Mouse (Mus musculus) CH12.LX (cell line): ENCODE measurements around the gene Eml6. TPM values are rescaled to one million over a fixed set of nuclear protein-coding genes. Genes with fewer than 3 reads are reported as not detected.

ENCODE experiments used
- DNase-seq: peaks from one replicate; pipeline ENCODE4 v3.0.0-alpha.2; 2013; ENCODE audit errors: extremely low read depth
- H3K27ac ChIP-seq: 2 replicates; pipeline ENCODE4 v1.5.1; 2012; ENCODE audit warnings: low read depth, mild to moderate bottlenecking, control low read depth, moderate library complexity; ENCODE audit not compliant: insufficient read depth
- H3K27me3 ChIP-seq: replicated peaks from 2 replicates; pipeline ENCODE3; 2012; ENCODE audit warnings: inconsistent platforms
- H3K36me3 ChIP-seq, 2 experiments: replicated peaks in 1 of 2; 2 replicates each; pipeline versions ENCODE3 to v1.6.1; 2012; ENCODE audit warnings: inconsistent platforms in 1 of 2, low read length in 1 of 2, mild to moderate bottlenecking in 1 of 2, mixed read lengths in 1 of 2, moderate library complexity in 1 of 2; ENCODE audit not compliant: control insufficient read depth in 1 of 2, insufficient read depth in 1 of 2
- H3K4me1 ChIP-seq, 2 experiments: 2 replicates each; pipeline ENCODE4 v1.6.1; 2012; ENCODE audit warnings: inconsistent platforms in 1 of 2, moderate library complexity in 1 of 2; ENCODE audit not compliant: insufficient read depth in 2 of 2, control insufficient read depth in 1 of 2
- H3K4me2 ChIP-seq: 2 replicates; pipeline ENCODE4 v1.6.1; 2012; ENCODE audit warnings: low read depth, mild to moderate bottlenecking, control low read depth; ENCODE audit not compliant: poor library complexity, insufficient read depth, severe bottlenecking
- H3K4me3 ChIP-seq, 3 experiments: fragments of 150-350 bp in 1 of 3; sonication (generic) in 1 of 3; replicated peaks in 1 of 3; 2 replicates each; pipeline versions ENCODE3 to v1.5.1; 2011 to 2012; ENCODE audit warnings: low read depth in 2 of 3, low read length in 2 of 3, mild to moderate bottlenecking in 2 of 3, moderate library complexity in 2 of 3, control low read depth in 1 of 3, improper control_type of control experiment in 1 of 3, inconsistent platforms in 1 of 3, mixed read lengths in 1 of 3; ENCODE audit not compliant: poor library complexity in 1 of 3
- H3K79me2 ChIP-seq: replicated peaks from 2 replicates; pipeline ENCODE4 v1.6.1; 2012; ENCODE audit warnings: mild to moderate bottlenecking, moderate library complexity; ENCODE audit not compliant: control insufficient read depth, poor library complexity, insufficient read depth, severe bottlenecking; ENCODE audit errors: extremely low read depth
- H3K9ac ChIP-seq: 2 replicates; pipeline ENCODE4 v1.6.1; 2012; ENCODE audit warnings: low read depth, mild to moderate bottlenecking, control low read depth, moderate library complexity; ENCODE audit not compliant: insufficient read depth
- H3K9me3 ChIP-seq: replicated peaks from 2 replicates; pipeline ENCODE3; 2012; ENCODE audit warnings: low read length, inconsistent platforms, mixed read lengths
- BHLHE40 ChIP-seq: IDR thresholded peaks from 2 replicates; pipeline ENCODE4 v1.6.1; 2011; ENCODE audit warnings: mild to moderate bottlenecking, low read depth, low read length, improper control_type of control experiment
- CHD2 ChIP-seq: IDR thresholded peaks from 2 replicates; pipeline ENCODE4 v1.6.1; 2011; ENCODE audit warnings: low read length, improper control_type of control experiment
- E2F4 ChIP-seq: IDR thresholded peaks from 2 replicates; pipeline ENCODE4 v1.6.1; 2011; ENCODE audit warnings: low read depth, low read length, improper control_type of control experiment; ENCODE audit not compliant: insufficient replicate concordance
- ELF1 ChIP-seq: IDR thresholded peaks from 2 replicates; pipeline ENCODE4 v1.6.1; 2014; ENCODE audit warnings: low read depth, mild to moderate bottlenecking, inconsistent platforms, low read length, improper control_type of control experiment
- EP300 ChIP-seq: IDR thresholded peaks from 2 replicates; pipeline ENCODE4 v1.6.1; 2011; ENCODE audit warnings: low read length, improper control_type of control experiment
- GABPA ChIP-seq: IDR thresholded peaks from 2 replicates; pipeline ENCODE4 v1.6.1; 2012; ENCODE audit warnings: low read depth, low read length, improper control_type of control experiment, inconsistent platforms; ENCODE audit not compliant: insufficient replicate concordance
- KAT2A ChIP-seq: IDR thresholded peaks from 2 replicates; pipeline ENCODE4 v1.6.1; 2012; ENCODE audit warnings: low read length, improper control_type of control experiment, inconsistent platforms; ENCODE audit not compliant: insufficient replicate concordance
- MAX ChIP-seq: IDR thresholded peaks from 2 replicates; pipeline ENCODE4 v1.6.1; 2011; ENCODE audit warnings: low read length, improper control_type of control experiment
- MXI1 ChIP-seq: IDR thresholded peaks from 2 replicates; pipeline ENCODE4 v1.6.1; 2011; ENCODE audit warnings: mild to moderate bottlenecking, low read depth, low read length, improper control_type of control experiment
- NELFE ChIP-seq: IDR thresholded peaks from 2 replicates; pipeline ENCODE4 v1.6.1; 2011; ENCODE audit warnings: low read depth, low read length, improper control_type of control experiment
- NRF1 ChIP-seq: IDR thresholded peaks from 2 replicates; pipeline ENCODE4 v1.6.1; 2014; ENCODE audit warnings: low read depth, mild to moderate bottlenecking, inconsistent platforms, low read length, improper control_type of control experiment, moderate library complexity
- POLR2A ChIP-seq: IDR thresholded peaks from 2 replicates; pipeline ENCODE4 v1.6.1; 2011; ENCODE audit warnings: low read depth, mild to moderate bottlenecking, improper control_type of control experiment, low read length
- POLR2AphosphoS2 ChIP-seq: IDR thresholded peaks from 2 replicates; pipeline ENCODE4 v1.6.1; 2011; ENCODE audit warnings: low read depth, low read length, improper control_type of control experiment
- RCOR1 ChIP-seq: conservative IDR thresholded peaks from 2 replicates; pipeline ENCODE4 v1.6.1; 2012; ENCODE audit warnings: low read depth, mild to moderate bottlenecking, inconsistent platforms, low read length, improper control_type of control experiment
- TBP ChIP-seq: conservative IDR thresholded peaks from 2 replicates; pipeline ENCODE4 v1.6.1; 2011; ENCODE audit warnings: low read depth, low read length, improper control_type of control experiment
- UBTF ChIP-seq: IDR thresholded peaks from 2 replicates; pipeline ENCODE4 v1.6.1; 2012; ENCODE audit warnings: low read depth, mild to moderate bottlenecking, inconsistent platforms, low read length, improper control_type of control experiment, moderate library complexity
- USF1 ChIP-seq: IDR thresholded peaks from 2 replicates; pipeline ENCODE4 v1.6.1; 2014; ENCODE audit warnings: low read depth, mild to moderate bottlenecking, inconsistent platforms, low read length, improper control_type of control experiment
- ZMIZ1 ChIP-seq: IDR thresholded peaks from 2 replicates; pipeline ENCODE4 v1.6.1; 2012; ENCODE audit warnings: low read depth, mild to moderate bottlenecking, inconsistent platforms, low read length, improper control_type of control experiment
- ZNF384 ChIP-seq: IDR thresholded peaks from 2 replicates; pipeline ENCODE4 v1.6.1; 2012; ENCODE audit warnings: low read depth, low read length, improper control_type of control experiment, inconsistent platforms
- dilution Hi-C: fragments of 300-500 bp; cut with MboI; formaldehyde crosslinking; loops from 2 replicates; pipeline ENCODE4 v1.14.3; 2020; ENCODE audit warnings: low sequenced_read_pairs; ENCODE audit not compliant: extremely low pct_unique_long_range_greater_than_20kb, extremely low pct_ligation_motif_present
- in situ Hi-C: fragments of 300-500 bp; cut with MboI; formaldehyde crosslinking; loops from 3 replicates; pipeline ENCODE4 v1.14.3; 2019; ENCODE audit warnings: low sequenced_read_pairs, low pct_ligation_motif_present, low pct_unique_long_range_greater_than_20kb, mixed read lengths
- polyA plus RNA-seq: library from polyadenylated mRNA; unstranded; fragments of >175 nt; gene quantifications from 2 replicates; pipeline ENCODE4 v1.2.1, GENCODE M21; 2012; ENCODE audit warnings: low read depth; ENCODE audit not compliant: insufficient read length
- total RNA-seq, 2 experiments: library from RNA; depleted of rRNA; stranded (reverse); fragments of 300-350 nt in 1 of 2; fragments of >200 nt in 1 of 2; gene quantifications; 2 replicates each; pipeline ENCODE4 v1.2.3; 2012 to 2014

The Eml6 gene
- total and polyA plus RNA-seq, 3 experiments = 3.1 to 3.7 (median 3.2) TPM

GRCm38 (mm10) chr11:29719597-29719996 is 306.2 kb downstream of the Eml6 start:
- peaks cover 20% of the 10 kb centered on the region for H3K79me2 ChIP-seq
- in situ Hi-C loops = loop anchor here (10.0 to 25.0 kb wide), 2 partner anchors 335 to 493 kb away; no protein-coding TSS in a partner anchor
- H3K27me3 ChIP-seq = no peaks in the 10 kb centered on the region
- dilution Hi-C loops = no loop called here
- no peak overlapping the region for H3K4me2 ChIP-seq
- peaks cover 0 to 44% of the 10 kb centered on the region in 2 experiments; a peak in 2 of 4 replicates for H3K4me1 ChIP-seq
- peaks cover 2% of the 10 kb centered on the region for H3K9me3 ChIP-seq
- no peak overlapping the region; the same call in 1 of the 2 replicates for H3K9ac ChIP-seq
- DNase-seq = no peak
- TF ChIP-seq ZNF384 (peak; percentile 70), CHD2 (no peak), EP300 (0 out of 2 replicates have a peak, but pooled peaks have one; percentile 22)
- peaks cover 0 to 33% of the 10 kb centered on the region in 2 experiments for H3K36me3 ChIP-seq
- H3K4me3 ChIP-seq = peak overlapping the region in 1 of 3 experiments; percentile 49
- H3K27ac ChIP-seq = no peak overlapping the region

DNA sequence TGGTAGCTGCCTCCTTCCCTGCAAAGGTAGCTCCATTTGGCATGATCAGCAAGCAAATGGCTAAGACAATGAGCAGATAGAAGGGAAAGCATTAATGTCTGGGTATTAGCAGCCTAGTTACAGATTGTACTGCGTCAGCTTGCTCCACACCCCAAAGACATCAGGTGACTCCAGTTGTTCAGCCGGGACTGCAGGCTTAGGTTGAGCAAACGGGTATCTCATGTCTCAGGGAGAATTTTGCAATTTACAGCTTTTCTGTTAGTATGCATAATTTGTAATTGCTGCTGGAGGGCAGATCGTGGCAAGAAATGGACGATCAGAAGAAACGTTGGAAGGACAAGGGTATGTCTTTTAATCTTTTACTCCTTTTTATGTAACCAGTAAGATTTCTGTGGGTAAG is 307.3 kb downstream of the Eml6 start:
- H3K36me3 ChIP-seq = peaks cover 0 to 34% of the 10 kb centered on the region in 2 experiments
- in situ Hi-C loops = loop anchor here (10.0 to 25.0 kb wide), 2 partner anchors 336 to 494 kb away; no protein-coding TSS in a partner anchor
- H3K9me3 ChIP-seq = no peaks in the 10 kb centered on the region
- peaks cover 17% of the 10 kb centered on the region for H3K79me2 ChIP-seq
- no peak for DNase-seq
- peaks cover 0 to 44% of the 10 kb centered on the region in 2 experiments; a peak in 2 of 4 replicates for H3K4me1 ChIP-seq
- no peak overlapping the region for H3K9ac ChIP-seq
- no peak overlapping the region for H3K4me2 ChIP-seq
- peak overlapping the region in 1 of 3 experiments; percentile 49 for H3K4me3 ChIP-seq
- no peaks in the 10 kb centered on the region for H3K27me3 ChIP-seq
- H3K27ac ChIP-seq = no peak overlapping the region
- TF ChIP-seq MXI1 = no peak
- TF ChIP-seq UBTF = no peak
- no peak for TF ChIP-seq POLR2AphosphoS2
- TF ChIP-seq BHLHE40 = no peak
- no peak for TF ChIP-seq NRF1
- no peak for TF ChIP-seq POLR2A
- no peak for TF ChIP-seq E2F4
- no peak for TF ChIP-seq ELF1
- TF ChIP-seq MAX = no peak
- TF ChIP-seq KAT2A = no peak
- TF ChIP-seq TBP = no peak
- TF ChIP-seq RCOR1 = no peak
- no peak for TF ChIP-seq ZMIZ1
- no peak for TF ChIP-seq USF1
- no peak for TF ChIP-seq NELFE
- no peak for TF ChIP-seq GABPA
- TF ChIP-seq, all 38 proteins: peak for 0
- dilution Hi-C loops = no loop called here
